7 mouse cellular contexts compared by ENCODE assay signal in the genomic region with DNA sequence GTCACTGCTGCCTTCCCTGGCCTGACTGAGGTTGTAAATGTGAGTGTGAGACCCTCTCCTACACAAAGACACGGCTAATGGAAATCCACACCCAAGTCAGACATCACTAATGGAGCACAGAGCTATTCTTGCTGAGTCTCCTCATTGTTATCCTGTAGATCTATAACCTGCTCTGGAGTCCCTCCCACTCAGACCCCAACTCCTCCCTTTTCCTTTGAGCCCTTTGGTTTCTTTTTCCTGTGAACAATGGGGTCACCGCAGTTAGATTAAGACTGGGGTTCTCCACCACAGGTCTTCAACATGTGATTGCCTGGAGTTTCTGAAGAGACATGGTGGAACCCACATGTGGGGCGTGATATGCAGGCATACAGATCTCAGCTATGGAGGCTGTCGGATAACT. TPM values are rescaled to one million over a fixed set of nuclear protein-coding genes. Genes with fewer than 3 reads are reported as not detected.
DNase-seq lines count a peak whose midpoint lies in the region; ATAC-seq lines count a peak whose summit lies in the region.

No protein-coding gene starts in this region.

- no peaks in the 10 kb centered on the region for H3K9me3 ChIP-seq in megakaryocyte, embryonic 14.5 days

- peak; percentile 92 for DNase-seq in CD4-positive helper T cell, adult 2 months (ENCODE audit: low read depth, low spot score)
- DNase-seq in CD8-positive naive resting alpha-beta T cell, adult 2 months (ENCODE audit: low read depth in 2 of 2, low spot score in 2 of 2) = peak; percentile 69 to 80
- peak; percentile 48 to 63 for DNase-seq in thymus, postnatal 10 days (ENCODE audit: low spot score in 2 of 2)
- no peak for DNase-seq in layer of hippocampus, postnatal 25 days (ENCODE audit: extremely low spot score in 1 of 2, low spot score in 1 of 2)
- no peak for DNase-seq in frontal cortex, postnatal 25 days (ENCODE audit: low spot score in 2 of 2)

- H3K4me1 ChIP-seq in megakaryocyte, embryonic 14.5 days = peaks cover 51% of the 10 kb centered on the region

- H3K4me3 ChIP-seq in megakaryocyte, embryonic 14.5 days (replicated peaks) = peak overlapping the region; percentile 8

- H3K27me3 ChIP-seq in megakaryocyte, embryonic 14.5 days (replicated peaks) = peaks cover 93% of the 10 kb centered on the region

- peak; percentile 12 for ATAC-seq in granulocyte monocyte progenitor cell, adult 5-6 weeks (replicated peaks; ENCODE audit: poor library complexity, severe bottlenecking)

- H3K36me3 ChIP-seq in megakaryocyte, embryonic 14.5 days (replicated peaks; ENCODE audit: low read length) = no peaks in the 10 kb centered on the region

RNA-seq across cellular contexts. Expression of gene Prex1, which starts 57.0 kb away (rescaled TPM):
- total RNA-seq in granulocyte monocyte progenitor cell, adult 5-6 weeks (2014; fragmentation: Nextera tagmentation) = 29.4 and 39.0 TPM in 2 replicates
- 13.4 and 15.6 TPM in 2 replicates for total RNA-seq in granulocyte monocyte progenitor cell, adult 5-6 weeks (2017)
- 3.7 and 14.4 TPM in 2 replicates for polyA plus RNA-seq in megakaryocyte, embryonic 14.5 days (2012; ENCODE audit: insufficient read depth, low replicate concordance)
- total RNA-seq in layer of hippocampus, postnatal 25 days (2021) = 10 to 100 TPM; 75.4 to 85.2 TPM

Comparison
In these comparisons a context has a peak if more than half of its experiments do, and no peak if none do; other contexts are left out.
1. DNase-seq: peak in CD4-positive helper T cell, adult 2 months (single experiment), CD8-positive naive resting alpha-beta T cell, adult 2 months (2 of 2) and thymus, postnatal 10 days (2 of 2); none in layer of hippocampus, postnatal 25 days (0 of 2) and frontal cortex, postnatal 25 days (0 of 2).